Mouse (Mus musculus) G1E-ER4 (cell line): ENCODE results near the gene Tfcp2. TPM values are rescaled to one million over a fixed set of nuclear protein-coding genes. Genes with fewer than 3 reads are reported as not detected.

ENCODE experiments used
- GATA1 ChIP-seq: IDR thresholded peaks from one replicate; pipeline ENCODE4 v1.8.0; 2012; ENCODE audit warnings: low read length, inconsistent platforms
- polyA plus RNA-seq: library from polyadenylated mRNA; stranded (reverse); fragments of >175 nt; gene quantifications from 2 replicates; pipeline ENCODE4 v1.2.3, GENCODE M21; 2012

Tfcp2 gene
- polyA plus RNA-seq, 1 experiment = 2.7 TPM

GRCm38 (mm10) chr15:100575366-100575765 lies 23.6 kb upstream of the Tfcp2 start:
- TF ChIP-seq GATA1 = no peak

DNA sequence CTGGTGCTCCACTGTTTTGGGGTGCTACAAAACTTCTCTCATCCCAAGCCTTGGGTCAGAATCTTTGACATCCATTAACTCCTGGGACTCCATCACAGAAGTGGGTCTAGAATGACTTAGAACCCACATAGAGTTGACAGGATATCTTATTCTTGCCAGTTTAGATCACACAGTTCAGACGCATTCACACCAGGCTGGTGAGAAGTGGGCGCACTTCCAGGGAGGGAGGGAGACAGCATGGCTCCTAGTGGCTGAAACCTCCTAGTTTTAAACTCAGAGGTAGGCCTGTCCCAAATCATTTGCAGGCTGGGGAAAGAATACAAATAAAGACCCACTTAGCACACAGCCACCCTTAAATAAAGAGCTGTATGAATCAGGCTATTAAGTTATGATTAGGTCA lies 22.6 kb upstream of the Tfcp2 start:
- TF ChIP-seq GATA1 = no peak

DNA sequence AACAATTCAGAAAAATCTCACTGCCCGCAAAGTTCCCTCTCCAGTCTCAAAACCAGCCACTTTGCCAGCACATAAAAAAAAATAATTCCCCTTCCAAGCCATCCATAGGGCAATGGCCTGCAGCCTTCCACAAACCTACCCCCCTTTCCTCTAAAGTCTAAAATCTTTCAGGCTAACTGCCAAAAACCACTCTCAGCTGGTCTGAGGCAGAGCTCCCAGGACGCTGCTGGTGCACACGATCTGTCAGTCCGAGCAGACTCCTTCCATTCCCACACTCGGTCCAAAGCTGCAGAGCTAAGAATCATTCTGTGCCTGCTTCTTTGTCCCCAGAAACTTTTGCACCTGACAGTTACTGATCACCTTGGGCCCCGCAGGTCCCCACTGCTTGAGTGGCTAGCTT lies 22.1 kb upstream of the Tfcp2 start:
- no peak for TF ChIP-seq GATA1

- TF ChIP-seq GATA1 = no peak
These were observed 17.4 kb upstream of the Tfcp2 start for GRCm38 (mm10) chr15:100569239-100569638.

GRCm38 (mm10) chr15:100566531-100566930 lies 14.7 kb upstream of the Tfcp2 start:
- TF ChIP-seq GATA1 = no peak

DNA sequence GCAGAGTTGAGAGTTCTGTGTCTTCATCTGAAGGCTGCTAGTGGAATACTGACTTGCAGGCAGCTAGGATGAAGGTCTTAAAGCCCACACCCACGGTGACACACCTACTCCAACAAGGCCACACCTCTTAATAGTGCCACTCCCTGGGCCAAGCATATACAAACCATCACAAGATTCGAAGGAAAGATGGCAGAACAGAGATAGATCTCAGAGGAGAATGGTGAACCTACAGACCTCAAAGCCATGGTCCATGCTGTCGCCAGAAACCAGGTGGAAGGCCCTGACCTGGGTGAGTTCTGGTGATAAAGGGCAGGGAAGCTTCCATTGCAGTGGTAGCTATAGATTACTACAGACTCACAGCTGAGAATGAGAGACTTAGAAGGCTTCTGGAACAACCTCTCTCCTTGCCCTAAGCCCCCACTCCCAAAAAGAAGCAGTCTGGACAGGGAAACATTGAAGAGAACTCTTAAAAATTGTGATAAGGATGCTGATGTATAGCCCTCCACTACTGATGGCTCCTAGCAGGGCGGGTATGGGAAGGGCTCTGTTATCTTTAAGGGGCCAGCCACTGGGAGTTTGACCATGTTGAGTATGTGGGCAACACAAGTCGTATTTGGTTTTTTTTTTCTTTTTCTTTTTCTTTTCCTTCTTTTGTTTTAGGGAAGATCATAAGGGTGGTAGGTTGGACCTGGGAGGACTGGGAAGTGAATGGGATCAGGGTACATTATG lies 6.1 kb upstream of the Tfcp2 start:
- TF ChIP-seq GATA1 = no peak

- TF ChIP-seq GATA1 = no peak
These were observed 4.6 kb upstream of the Tfcp2 start for GRCm38 (mm10) chr15:100556378-100556777.

DNA sequence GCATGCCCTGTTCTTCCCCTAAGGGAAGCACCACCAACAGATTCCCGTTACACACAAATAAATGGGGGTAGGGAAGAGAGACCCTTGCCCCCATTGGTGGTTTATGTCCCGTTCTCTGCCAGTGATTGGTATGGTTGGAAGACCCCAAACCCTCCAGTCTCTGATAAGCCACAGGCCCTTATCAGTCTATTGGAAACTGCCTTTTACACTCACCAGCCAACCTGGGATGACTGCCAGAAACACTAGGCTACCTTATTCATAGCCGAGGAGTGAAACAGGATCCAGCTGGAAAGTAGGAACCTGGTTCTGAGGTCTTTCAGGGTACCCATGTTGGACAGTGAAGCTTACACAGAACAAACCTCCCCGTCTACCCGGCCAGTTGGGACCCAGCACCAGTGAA lies 4.2 kb upstream of the Tfcp2 start:
- TF ChIP-seq GATA1 = no peak

DNA sequence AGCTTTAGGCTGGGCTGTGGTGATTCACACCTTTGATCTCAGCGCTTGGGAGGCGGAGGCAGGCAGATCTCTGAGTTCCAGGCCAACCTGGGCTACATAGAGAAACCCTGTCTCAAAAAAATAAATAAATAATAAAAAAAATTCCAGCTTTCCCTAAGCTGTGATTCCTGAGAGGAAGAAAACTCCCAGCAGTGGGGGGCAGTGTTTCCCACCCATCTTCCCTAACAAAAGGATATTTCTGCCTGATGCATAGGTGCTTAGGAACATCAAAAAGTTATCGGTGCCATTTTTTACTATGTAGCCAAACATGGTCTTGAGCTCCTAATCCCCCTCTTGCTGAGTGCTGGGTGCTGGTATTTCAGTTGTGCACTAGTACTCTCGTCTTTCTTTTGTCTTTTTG lies 1.5 kb downstream of the Tfcp2 start:
- no peak for TF ChIP-seq GATA1

- no peak for TF ChIP-seq GATA1
These were observed 10.4 kb downstream of the Tfcp2 start for GRCm38 (mm10) chr15:100541426-100541825.

- TF ChIP-seq GATA1 = no peak
These were observed 12.4 kb downstream of the Tfcp2 start for GRCm38 (mm10) chr15:100539411-100539810.

DNA sequence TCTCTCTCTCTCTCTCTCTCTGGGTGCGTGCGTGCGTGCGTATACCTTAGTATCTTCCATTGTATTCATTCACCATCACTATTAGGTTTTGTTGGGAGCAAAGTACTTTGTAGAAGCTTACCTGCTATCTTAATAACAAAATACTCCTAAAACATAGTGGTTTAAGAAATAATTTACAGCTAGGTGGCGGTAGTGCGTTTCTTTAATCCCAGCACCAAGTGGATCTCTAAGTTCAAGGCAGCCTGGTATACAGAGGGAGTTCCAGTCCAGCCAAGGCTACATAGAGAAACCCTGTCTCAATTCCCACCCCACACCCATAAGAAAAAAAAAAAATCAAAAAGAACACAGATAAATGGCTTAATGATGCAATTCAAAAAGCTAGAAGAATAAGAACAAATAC lies 13.9 kb downstream of the Tfcp2 start:
- no peak for TF ChIP-seq GATA1

DNA sequence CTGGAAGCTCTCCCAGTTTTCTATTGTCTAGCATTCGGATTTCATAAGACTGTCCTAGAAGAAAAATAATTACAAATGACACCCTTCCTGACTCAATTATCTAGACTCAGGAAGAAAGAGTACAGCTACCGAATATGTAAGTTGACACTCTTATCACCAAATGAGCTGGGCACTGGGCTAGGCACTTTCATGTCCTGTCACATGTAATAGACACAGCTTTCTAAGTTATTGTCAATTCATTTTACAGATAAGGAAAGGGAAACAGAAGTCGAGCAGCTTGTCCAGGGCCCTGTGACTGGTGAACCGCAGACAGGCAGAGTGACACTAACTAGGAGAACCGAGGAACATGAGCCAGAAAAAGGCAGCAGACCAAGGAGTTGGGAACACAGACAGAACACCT lies 23.9 kb downstream of the Tfcp2 start:
- no peak for TF ChIP-seq GATA1

DNA sequence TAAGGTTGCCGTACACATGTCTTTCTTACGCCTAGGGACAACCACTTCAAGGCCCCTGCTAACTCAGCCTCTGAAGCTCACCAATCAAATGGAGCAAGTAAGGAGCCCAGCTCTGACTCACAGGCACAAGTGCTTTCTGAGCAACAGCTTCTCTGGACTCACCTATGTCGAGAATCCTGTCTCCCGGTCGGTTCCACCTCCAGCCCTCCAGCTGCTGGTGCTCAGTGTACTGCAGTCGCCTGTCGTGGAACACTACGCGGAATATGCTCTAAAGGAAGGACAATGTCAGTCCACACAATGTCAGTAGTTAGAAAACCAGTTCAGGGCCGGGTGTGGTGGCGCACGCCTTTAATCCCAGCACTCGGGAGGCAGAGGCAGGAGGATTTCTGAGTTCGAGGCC lies 26.4 kb downstream of the Tfcp2 start:
- no peak for TF ChIP-seq GATA1

GRCm38 (mm10) chr15:100520306-100520705 lies 31.5 kb downstream of the Tfcp2 start:
- no peak for TF ChIP-seq GATA1

DNA sequence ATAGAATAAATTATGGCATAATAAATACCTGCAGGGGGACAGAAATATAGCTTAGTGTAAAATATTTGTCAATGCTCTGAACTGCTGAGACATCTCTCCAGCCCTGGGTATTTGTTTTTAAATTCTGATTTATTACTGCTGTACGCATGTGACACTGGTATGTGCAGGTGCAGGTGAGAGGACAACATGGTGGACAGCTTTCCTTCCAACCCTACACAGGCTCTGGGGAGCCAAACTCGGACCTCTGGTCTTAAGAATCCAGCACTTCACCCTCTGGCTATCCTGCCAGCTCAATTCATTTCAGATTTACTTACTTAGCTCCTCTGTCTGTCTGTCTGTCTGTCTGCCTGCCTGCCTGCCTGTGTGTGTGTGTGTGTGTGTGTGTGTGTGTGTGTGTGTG lies 36.7 kb downstream of the Tfcp2 start:
- TF ChIP-seq GATA1 = no peak

- TF ChIP-seq GATA1 = no peak
These were observed 38.4 kb downstream of the Tfcp2 start for GRCm38 (mm10) chr15:100513387-100513786.

GRCm38 (mm10) chr15:100510072-100510471 lies 41.7 kb downstream of the Tfcp2 start:
- TF ChIP-seq GATA1 = no peak
